Mouse (Mus musculus) testis, adult 2 months (tissue): Measurements from ENCODE around the gene Aurka. TPM values are rescaled to one million over a fixed set of nuclear protein-coding genes. Genes with fewer than 3 reads are reported as not detected.

Source experiments
- H3K27ac ChIP-seq: fragments of 200-500 bp; 2 replicates; pipeline ENCODE4 v1.5.1; 2012; ENCODE audit warnings: low read depth, low read length; ENCODE audit not compliant: control insufficient read depth, insufficient read depth
- H3K27me3 ChIP-seq: fragments of 200-500 bp; 2 replicates; pipeline ENCODE4 v1.6.1; 2012; ENCODE audit warnings: mild to moderate bottlenecking, low read length, moderate library complexity; ENCODE audit not compliant: control insufficient read depth, insufficient read depth
- H3K36me3 ChIP-seq: fragments of 200-500 bp; 2 replicates; pipeline ENCODE4 v1.6.1; 2012; ENCODE audit warnings: mild to moderate bottlenecking, low read length; ENCODE audit not compliant: control insufficient read depth, insufficient read depth
- H3K4me1 ChIP-seq: fragments of 200-500 bp; 2 replicates; pipeline ENCODE4 v1.6.1; 2012; ENCODE audit warnings: low read length; ENCODE audit not compliant: control insufficient read depth, insufficient read depth
- H3K4me3 ChIP-seq: fragments of 200-500 bp; 2 replicates; pipeline ENCODE4 v1.5.1; 2012; ENCODE audit warnings: low read depth, mild to moderate bottlenecking, low read length, moderate library complexity, mixed read lengths; ENCODE audit not compliant: control insufficient read depth
- CTCF ChIP-seq: fragments of 200-500 bp; IDR thresholded peaks from 2 replicates; pipeline ENCODE4 v1.5.1; 2012; ENCODE audit warnings: low read depth, mild to moderate bottlenecking, inconsistent platforms, low read length, moderate library complexity; ENCODE audit not compliant: control insufficient read depth, insufficient read depth, insufficient replicate concordance
- POLR2A ChIP-seq: fragments of 200-500 bp; IDR thresholded peaks from 2 replicates; pipeline ENCODE4 v1.6.1; 2012; ENCODE audit warnings: low read depth, mild to moderate bottlenecking, inconsistent platforms, low read length, moderate library complexity; ENCODE audit not compliant: control insufficient read depth
- polyA plus RNA-seq: library from polyadenylated mRNA; depleted of rRNA; stranded (reverse); fragments of >200 nt; gene quantifications from 2 replicates; pipeline ENCODE4 v1.2.3, GENCODE M21; 2012

Aurka gene
- polyA plus RNA-seq, 1 experiment, result 74.5 TPM

GRCm38 (mm10) chr2:172411091-172411490, 40.8 kb upstream of the Aurka start:
- TF ChIP-seq POLR2A (no peak), CTCF (no peak)
- Histone ChIP-seq H3K4me3 (no peak overlapping the region), H3K4me1 (no peaks in the 10 kb centered on the region; the same call in 1 of the 2 replicates), H3K27ac (no peak overlapping the region), H3K27me3 (no peaks in the 10 kb centered on the region), H3K36me3 (no peaks in the 10 kb centered on the region)

GRCm38 (mm10) chr2:172410686-172411085, 40.4 kb upstream of the Aurka start:
- no peaks in the 10 kb centered on the region for H3K27me3 ChIP-seq
- H3K36me3 ChIP-seq, result no peaks in the 10 kb centered on the region
- no peak overlapping the region for H3K4me3 ChIP-seq
- no peak for TF ChIP-seq CTCF
- TF ChIP-seq POLR2A, result no peak
- no peak overlapping the region for H3K27ac ChIP-seq
- no peaks in the 10 kb centered on the region; the same call in 1 of the 2 replicates for H3K4me1 ChIP-seq

GRCm38 (mm10) chr2:172407499-172407898, 37.2 kb upstream of the Aurka start:
- Histone ChIP-seq H3K27ac (no peak overlapping the region), H3K4me1 (peaks cover 6% of the 10 kb centered on the region), H3K36me3 (no peaks in the 10 kb centered on the region), H3K27me3 (no peaks in the 10 kb centered on the region), H3K4me3 (no peak overlapping the region)
- TF ChIP-seq POLR2A (no peak), CTCF (no peak)

DNA sequence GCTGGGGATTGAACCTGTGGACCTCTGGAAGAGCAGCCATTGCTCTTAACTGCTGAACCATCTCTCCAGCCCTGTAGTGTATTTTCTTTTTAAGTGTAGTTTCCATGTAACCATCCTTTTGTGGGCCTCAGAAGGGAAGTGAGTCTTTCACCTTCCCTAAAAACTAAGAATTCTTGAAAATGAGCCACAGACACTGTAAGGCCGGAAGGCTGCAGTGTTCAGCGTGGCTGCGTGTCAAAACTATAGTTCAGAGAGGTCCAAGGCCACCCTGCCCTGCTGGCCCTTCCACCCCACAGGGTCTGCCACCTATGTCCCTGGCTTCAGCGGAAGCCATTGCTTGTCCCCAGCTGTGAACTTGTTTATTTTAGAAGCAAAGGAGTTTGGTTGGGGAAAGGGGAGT, 35.8 kb upstream of the Aurka start:
- peaks cover 6% of the 10 kb centered on the region for H3K4me1 ChIP-seq
- no peaks in the 10 kb centered on the region for H3K36me3 ChIP-seq
- no peak overlapping the region for H3K4me3 ChIP-seq
- H3K27me3 ChIP-seq, result no peaks in the 10 kb centered on the region
- TF ChIP-seq CTCF (no peak), POLR2A (no peak)
- no peak overlapping the region for H3K27ac ChIP-seq

DNA sequence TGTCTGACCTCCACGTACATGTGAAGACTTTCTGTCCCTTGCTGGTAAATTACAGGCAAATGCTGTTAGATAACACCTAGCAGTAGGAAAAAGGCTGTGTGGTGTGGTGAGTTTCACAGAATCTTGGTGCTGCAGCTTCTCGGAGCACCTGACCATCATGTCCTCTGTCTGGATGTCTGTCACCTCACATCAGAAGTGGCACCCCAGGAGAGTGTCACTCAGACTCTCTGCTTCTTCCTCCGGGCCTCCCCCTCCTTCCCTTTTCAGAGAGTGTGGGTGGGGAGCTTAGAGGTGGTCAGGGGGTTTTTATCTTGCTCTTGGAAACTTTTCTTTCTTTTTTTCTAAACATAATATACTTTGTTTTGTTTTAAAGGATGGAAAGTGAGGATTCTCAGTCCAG, 34.7 kb upstream of the Aurka start:
- no peak overlapping the region for H3K4me3 ChIP-seq
- peaks cover 6% of the 10 kb centered on the region for H3K4me1 ChIP-seq
- H3K36me3 ChIP-seq, result no peaks in the 10 kb centered on the region
- TF ChIP-seq CTCF, result no peak
- TF ChIP-seq POLR2A, result no peak
- H3K27ac ChIP-seq, result no peak overlapping the region
- no peaks in the 10 kb centered on the region for H3K27me3 ChIP-seq

GRCm38 (mm10) chr2:172404239-172404638, 33.9 kb upstream of the Aurka start:
- no peak overlapping the region for H3K4me3 ChIP-seq
- H3K27ac ChIP-seq, result no peak overlapping the region
- H3K4me1 ChIP-seq, result peaks cover 6% of the 10 kb centered on the region
- H3K36me3 ChIP-seq, result no peaks in the 10 kb centered on the region
- no peaks in the 10 kb centered on the region for H3K27me3 ChIP-seq
- TF ChIP-seq CTCF (no peak), POLR2A (no peak)

- peaks cover 6% of the 10 kb centered on the region for H3K4me1 ChIP-seq
- TF ChIP-seq CTCF, result no peak
- no peak for TF ChIP-seq POLR2A
- H3K27me3 ChIP-seq, result no peaks in the 10 kb centered on the region
- H3K36me3 ChIP-seq, result no peaks in the 10 kb centered on the region
- no peak overlapping the region for H3K27ac ChIP-seq
- no peak overlapping the region for H3K4me3 ChIP-seq
Observed at GRCm38 (mm10) chr2:172401116-172401825, 30.9 kb upstream of the Aurka start.
